Mouse (Mus musculus) thymus, postnatal 10 days (tissue): ENCODE data around the gene Lrrc1.

ENCODE experiments used
- DNase-seq, 2 experiments: peaks; one replicate each; pipeline ENCODE4 v3.0.0; 2021; ENCODE audit warnings: low spot score in 2 of 2

Gene Lrrc1

DNA sequence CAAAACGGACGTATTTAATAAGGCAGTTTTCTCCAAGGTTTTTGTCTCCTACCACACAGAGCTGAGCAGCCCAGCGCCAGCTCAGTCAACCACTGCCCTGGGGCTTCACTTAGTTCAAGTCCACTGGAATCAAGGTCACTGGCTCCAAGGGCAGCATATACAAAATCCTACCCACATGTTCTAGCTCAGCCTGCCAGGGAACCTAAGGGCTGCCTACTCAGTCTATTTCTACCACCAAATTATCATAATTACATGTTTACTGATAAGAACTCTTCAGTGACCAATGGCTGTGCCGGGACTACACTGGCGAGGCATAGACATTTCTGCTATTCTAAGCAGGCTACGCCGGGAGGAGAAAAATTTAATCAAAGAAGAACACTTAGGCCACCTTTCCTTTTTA lies 80.8 kb downstream of the Lrrc1 start:
- DNase-seq: no peak

DNA sequence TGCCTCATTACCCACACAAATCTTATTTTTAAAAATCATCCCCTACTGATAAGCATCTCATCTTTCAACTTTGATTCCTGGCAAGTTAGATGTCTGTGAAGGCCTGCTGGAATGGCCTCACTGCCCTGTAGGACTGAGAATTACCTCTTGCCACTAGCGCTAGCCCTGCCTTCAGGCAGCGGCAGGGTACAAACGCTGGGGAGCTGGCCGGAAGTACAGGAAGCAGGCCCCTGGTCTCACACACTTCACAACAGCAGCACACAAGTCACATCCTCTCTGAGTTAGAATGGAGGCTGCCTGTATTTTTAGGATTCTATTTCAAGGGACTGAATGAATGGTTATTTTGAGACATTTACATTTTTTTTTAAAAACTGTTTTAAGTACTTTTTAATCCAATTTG lies 81.5 kb downstream of the Lrrc1 start:
- DNase-seq: no peak

DNA sequence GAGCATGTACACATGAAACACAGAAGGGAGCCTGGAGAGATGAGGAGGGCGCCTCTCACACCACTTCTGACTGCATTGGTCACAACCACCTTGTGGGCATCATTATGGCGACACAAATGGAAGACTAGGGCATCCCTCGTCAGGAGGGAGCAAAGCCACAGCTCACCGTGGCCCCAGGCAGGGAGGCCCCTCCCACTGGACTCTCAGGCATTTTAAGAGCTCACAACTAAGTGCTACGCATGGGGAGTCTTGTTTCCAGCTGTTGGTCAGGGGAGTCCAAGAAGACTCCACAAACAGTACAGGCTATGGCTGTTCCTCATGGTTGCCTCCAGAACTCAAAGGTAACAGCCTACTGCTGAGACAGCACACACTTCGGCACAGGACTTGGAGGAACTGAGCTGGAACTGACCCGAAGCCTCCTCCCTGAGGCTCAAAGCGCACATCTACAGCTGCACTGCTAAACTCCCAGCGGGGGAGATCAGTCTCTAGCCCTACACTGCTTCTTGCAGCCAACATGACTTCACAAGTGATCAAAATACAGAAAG lies 83.2 kb downstream of the Lrrc1 start:
- no peak for DNase-seq

DNA sequence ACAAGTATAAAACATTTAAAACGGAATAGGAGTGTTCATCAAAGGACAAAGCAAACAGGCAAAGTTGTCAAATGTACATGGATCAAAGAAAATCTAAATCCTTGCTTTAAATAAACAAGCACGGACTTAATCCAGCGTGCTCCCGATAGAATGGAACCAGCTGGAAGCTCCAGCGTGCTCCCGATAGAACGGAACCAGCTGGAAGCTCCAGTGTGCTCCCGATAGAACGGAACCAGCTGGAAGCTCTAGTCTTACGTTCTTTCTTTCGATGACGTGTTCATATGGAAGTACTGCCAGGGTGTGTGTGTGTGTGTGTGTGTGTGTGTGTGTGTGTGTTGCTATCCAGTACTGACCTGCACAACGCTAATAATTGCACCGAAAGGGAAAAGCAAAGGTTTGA lies 84.3 kb downstream of the Lrrc1 start:
- DNase-seq: no peak

DNA sequence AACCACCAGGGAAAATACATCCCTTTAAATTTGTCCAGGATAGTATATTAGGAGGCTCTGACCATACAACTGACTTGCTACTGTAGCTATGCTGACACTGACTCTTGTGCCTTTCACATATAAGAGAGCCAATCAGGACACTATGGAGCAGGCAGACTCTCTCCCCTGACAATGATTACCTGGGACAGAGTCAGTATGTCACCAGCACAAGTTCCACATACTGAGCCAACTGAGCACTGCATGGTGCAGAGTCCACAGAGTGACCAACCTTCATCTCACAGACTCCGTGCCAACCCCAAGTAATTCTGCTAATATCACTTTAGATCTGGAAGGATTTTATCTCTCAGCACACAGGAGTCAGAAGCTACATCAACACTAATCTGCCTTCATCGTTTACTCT lies 85.3 kb downstream of the Lrrc1 start:
- no peak for DNase-seq

DNA sequence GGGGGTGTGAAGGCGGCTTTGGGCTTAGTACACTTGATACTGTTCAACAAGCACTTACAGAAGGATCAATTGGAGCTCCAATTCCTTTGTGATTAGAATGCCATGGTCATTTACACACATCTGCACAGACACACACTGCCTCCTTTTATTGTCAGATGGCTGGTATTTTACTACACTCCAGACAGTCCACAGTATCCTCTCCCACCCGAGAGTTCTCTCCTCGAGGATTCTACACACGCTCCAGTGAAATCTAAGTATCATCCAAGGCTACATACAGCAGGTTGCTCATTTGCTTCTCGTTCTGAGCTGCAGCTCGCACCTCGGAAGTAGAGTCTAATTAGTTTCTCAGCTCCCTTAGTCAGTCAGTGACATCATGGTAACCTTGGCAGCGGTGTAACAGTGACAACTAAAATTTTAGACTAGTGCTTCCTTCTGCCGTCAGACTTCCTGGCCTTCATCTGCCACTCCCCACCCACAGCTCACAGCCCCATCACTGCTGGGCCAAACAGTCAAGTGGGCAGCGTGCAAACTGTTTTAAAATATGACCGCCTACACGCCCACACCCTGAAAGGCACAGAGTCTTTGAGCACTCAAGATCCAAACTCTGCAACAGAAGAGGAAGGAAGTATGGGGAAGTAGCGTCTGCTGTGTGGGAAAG lies 88.4 kb downstream of the Lrrc1 start:
- no peak for DNase-seq

DNA sequence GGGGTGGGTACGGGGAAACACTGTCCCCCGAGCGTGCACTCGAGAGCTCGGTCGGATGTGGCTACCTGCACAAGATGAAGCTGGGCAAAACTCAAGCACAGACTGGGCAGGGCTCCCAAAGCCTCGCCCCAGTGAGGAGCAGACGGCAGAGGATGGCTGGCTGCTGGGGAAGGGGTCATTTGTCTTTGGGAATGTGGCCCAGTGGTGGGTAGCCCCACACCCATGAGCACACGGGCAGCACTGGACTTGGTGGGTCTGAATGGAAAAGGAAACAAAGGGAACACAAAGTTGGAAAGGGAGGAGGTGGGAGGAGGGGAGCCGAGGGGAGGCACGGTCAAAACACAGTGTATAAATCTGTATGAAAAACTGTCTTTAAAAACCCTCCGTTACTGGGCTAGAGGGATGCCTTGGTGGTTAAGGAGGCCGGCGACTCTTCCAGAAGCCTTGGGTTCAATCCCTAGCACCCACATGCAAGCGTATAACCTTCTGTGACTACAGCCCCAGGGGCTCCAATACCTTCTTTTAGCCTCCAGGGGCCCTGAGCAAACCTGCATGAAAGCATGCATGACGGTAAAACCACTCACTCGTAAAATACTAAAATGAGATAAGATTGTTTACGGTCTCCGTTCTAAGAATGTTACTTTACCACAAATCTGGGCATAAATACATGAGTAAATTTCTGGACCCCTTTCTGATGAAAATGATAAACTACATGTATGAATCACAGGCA lies 89.1 kb downstream of the Lrrc1 start:
- DNase-seq: no peak

DNA sequence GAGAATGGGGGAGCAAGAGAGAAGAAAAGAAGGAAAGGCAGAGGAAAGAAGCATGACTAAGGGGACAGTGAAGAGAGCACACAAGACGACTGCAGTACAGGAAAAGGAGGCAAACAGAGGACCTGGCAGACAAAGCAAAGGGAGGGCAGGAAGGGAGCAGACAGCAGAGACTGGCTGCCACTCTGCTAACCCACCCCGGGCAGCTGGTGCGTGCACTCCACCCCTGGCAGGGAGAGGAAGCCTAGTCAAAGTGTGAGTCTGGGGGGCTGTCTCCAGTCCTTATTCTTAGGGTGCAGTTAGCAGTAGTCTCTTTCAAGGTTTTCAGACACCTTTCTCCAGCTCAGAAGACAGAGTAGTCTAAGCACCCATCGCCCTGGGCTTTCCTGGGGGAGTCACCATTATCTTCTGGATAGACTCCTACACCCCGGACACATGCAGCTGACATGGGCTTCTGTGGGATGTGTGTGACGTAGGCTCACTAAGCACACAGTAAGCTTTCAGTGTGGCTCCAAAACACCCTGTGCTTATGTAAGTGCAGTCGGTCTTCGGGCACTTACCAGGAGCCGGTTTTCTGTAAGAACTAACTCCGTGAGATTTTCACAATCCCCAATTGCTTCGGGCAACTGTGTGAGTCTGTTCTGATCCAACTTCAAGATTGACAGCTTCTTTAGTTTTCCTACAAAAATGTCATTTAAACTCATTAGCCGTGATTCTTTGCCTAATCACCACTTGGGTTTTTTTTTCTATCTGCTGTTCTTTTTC lies 92.4 kb downstream of the Lrrc1 start:
- no peak for DNase-seq

DNA sequence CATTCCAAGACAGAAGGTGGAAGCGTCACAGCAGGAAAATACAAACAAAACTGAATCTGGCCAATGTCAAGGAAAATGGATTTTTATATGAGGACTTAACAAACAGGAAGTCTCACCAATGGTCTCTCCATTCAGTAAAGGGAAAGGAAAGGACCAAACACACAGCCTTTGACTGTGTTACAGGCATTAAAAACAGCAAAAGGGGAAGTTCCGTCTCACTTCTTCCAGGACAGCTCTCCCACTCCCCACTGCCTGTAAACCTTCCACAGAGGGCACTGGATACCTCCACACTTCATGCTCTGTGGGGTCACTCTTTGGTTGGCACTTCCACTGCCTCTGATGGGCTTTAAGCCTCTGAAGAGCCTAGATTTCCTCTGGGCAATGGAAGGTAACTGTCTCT lies 94.2 kb downstream of the Lrrc1 start:
- no peak for DNase-seq

DNA sequence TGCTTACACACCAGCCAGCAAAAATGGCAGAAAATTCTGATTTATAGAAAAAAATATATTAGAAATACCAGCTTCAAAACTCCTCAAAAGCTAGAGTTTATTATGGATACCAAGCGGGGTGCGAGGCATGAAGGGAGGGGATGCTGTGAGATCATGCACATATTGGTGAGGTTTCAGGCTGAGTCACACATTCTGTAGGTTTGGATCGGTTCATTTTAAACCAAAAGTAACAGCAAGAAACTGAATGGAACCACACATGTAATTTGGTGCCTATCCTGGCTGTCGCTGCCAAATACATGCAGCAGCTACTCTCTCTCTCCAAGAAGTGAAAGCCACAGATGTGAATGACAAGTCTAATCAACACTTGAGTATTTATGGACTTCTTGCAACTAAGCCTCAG lies 99.8 kb downstream of the Lrrc1 start:
- no peak for DNase-seq

DNA sequence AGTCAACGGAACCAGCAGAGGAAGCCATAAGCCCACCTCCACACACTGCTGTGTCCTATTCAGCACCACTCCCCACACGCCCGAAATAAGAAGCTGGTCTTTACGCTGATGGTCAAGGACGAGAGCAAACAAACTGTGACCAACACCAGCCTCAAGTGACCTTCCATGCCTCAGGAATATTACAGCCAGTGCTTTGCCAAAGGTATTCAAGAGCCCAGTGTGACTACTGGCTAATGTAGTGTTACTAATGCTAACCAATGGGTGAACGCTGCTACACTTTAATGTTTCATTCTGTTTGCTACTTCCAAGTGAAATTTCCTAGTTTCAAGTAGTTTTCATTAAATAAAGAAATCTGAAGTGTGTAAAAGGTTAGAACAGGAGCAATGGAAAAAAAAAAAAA lies 105.3 kb downstream of the Lrrc1 start:
- DNase-seq: no peak

DNA sequence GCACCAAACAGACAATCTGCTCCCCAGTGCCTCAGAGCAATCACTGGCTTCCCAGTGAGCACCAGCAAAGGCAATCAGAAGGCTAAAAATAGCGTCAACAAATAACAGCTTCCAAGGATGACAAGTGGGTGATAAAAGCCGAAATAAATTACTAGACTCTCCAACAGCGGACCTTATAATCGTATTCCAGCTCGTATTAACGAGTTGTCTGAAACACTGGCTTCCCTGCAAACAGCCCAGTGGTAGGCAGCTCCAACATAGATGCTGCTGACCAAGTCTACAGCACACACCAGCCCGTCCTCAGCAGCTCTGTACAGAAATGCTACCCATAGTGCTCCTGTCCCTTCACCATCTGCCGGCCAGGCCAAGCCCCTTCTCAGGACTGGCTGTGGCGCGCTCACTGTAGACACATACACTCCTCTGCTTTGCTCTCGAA lies 105.8 kb downstream of the Lrrc1 start:
- DNase-seq: no peak

DNA sequence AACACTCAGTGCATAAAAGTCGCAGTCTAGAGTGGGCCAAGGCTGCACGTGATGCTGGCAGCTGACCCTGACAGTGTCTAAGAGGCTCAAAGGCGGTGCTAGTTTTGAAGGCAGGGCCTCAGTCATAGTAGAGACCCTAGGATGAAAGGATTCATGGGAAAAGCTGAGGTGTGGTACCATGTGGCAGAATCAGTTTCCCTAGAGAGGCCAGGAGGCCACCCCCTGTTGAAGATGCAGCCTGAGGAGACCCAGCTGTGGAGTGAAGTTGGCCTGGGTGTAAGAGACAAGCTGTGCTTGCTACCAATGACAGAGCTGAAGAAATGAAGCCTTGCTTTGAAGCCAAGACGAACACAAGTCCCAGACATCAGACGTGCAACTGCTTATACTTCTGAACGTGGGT lies 107.5 kb downstream of the Lrrc1 start:
- no peak for DNase-seq

DNA sequence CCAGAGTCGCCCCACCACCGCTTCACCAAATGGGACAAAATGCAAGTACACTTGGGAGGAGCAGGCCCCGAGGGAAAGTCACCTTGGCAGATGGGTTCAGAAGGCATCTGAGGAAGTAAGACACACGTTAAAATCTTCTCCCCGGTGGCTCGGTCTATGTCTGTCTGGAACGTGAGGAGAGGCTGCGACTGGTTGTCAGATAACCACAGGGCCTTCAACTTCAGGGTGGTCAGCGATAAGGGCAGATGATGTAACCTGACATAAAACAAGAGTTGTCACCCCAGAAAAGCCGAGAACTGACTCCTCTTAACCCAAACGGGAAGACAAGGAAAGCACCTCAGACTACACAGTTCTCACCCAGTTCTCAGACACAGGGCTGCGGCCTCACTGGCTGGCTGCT lies 109.7 kb downstream of the Lrrc1 start:
- no peak for DNase-seq

DNA sequence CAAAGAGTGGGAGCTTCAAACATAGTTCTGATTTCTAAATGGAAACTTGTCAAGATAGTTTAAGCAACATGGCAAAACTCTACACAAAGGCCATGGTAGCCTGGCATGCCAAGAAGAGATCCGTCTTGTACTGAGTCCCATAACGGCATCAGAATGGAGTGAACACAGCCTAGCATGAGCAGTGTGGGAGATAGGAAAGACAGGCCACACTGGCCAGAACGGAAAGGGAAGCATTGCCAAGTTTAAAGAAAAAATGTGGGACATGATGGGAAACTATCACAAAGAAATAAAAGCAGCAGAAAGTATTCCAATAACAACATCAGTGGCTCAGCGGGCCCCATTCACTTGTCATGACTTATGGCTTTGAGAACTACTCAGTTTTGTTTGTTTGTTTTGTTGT lies 111.2 kb downstream of the Lrrc1 start:
- DNase-seq: no peak

DNA sequence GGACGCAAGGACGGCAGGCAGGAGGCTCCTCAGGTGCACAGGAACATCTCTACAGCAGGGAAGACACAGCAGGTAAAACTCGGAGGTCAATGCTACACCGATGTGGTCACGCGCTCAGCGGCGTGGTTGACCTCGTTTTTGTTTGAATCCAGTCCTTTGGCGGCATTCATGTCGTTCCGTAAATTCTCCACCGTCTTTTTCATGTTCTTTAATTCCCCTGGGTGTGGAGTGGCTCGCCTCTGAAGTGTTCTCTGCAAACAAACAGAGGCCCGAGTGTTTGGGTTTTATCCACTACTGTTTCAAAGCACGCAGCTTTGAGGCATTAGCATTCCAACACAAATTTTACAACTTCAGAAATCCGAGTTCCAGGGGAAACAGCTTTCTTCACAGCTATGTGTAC lies 112.6 kb downstream of the Lrrc1 start:
- DNase-seq: no peak

DNA sequence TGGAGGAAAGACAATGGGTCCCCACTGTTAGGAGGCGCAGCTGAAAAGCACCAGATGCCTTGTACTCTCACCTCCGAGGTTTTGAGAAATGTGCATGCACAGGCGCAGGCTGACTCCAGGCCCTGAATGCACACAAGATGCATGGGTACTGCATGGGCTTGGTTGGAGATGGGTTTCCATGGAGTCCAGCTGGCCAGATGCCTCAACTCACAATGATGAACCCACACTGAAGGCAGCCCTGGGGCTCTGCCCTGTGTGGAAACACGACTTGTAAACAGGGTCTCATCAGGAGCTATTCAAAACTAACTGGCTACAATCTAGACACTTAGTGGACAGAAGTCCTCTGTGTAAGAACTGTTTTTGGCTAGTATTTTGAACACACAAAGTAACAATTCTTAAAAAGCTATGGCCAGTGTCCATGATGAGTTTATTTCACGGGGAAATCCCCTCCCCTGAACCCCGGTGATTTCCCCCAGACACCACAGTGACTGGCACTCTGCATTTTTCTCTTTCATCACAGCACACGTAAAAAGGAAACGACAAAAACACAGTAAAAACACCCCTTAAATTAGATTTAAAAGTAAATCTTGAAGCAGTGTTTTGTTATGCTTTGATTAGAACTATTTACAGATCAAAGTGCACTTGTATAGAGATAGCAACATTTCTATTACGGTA lies 114.1 kb downstream of the Lrrc1 start:
- no peak for DNase-seq

DNA sequence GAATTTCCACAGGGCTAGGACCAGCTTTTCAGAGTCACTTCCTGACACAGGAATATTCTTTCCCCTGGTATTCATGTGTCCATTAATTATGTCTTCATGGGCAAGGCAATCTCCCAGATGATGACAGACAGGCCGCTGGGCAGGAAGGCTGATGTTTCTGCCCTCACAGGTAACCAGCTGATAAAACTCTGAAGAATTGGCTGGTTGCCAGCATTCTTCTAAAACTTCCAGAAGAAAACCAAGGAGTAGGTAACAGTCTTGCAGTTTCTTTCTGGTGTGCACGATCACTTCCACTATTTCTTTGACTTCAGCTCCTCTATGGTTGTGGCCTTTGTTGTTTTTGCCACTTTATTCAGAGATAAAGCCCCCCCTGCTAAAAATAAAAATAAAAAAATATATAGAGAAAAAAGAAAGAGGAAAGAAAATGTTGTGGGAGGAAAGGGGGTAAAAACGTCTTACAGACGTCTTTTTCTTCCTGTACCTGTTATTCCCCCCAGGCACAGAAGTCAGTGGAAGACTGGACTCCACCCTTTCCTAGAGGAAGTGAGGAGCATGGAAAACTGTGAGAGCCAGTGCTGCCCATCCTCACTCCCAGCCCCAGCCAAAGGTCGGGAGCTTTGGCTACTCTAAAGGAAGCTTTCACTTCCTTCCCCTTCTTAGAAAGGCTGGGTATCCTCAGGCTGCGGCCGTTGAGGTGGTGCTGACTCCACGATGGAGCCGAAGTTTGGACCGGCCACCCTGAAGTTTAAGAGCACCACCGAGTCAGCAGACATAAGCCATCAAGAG lies 115.2 kb downstream of the Lrrc1 start:
- no peak for DNase-seq

DNA sequence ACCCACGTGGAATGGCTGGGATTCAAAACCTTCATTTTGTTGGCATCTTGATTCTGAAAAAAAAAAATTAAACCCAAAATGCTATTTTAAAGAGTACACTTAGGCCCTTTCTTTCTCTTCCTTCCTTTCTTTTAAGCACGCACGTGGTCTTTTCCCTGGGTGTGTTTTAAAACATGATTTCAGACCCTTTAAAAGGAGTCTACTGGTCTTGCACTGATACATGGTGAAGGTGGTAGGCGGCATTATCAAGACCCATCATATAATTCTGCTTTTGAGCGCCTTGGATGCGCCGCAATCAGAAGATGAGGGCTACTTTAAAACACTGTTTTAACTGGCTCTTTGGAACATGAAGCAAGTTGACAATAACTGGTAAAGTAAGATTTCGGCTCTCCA lies 115.9 kb downstream of the Lrrc1 start:
- no peak for DNase-seq

DNA sequence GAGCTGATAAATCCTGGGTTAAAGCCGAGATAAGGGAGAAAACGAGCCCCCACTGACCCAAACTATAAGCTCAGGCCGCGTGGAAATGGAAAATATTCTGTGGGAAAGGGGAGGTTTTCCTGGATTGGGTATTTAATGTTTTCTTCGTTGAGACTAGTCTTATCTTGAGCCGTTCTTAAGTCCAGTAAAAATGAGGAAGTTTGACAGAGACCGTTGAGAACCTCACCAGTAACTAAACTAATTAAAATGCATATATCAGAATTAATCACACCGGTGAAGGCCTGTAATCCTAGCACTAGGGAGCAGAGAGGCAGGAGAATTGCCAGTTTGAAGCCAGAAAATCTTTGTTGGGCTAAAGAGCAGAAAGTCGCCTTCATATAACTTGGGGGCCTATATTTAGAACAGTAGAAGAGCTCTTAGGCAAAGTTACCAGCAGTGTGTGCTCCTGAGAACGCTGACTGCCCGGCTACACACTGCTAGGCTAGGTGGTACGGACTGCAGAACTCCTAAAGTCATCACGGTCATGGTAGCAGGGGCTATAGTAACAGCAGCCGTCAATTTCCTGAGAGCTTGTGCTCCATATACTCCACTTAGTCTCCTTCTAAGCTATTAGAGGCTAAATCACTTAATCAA lies 116.4 kb downstream of the Lrrc1 start:
- DNase-seq: no peak
